Mouse (Mus musculus) midbrain, postnatal 0 days (tissue): Measurements from ENCODE around the gene St5. TPM values are rescaled to one million over a fixed set of nuclear protein-coding genes. Genes with fewer than 3 reads are reported as not detected.

Experiments used
- ATAC-seq: fragments of 200-750 bp; cut with Nextera tagmentation; 2 replicates; pipeline ENCODE4 v1.8.0; 2017; ENCODE audit warnings: moderate number of reproducible peaks, mild to moderate bottlenecking, moderate TSS enrichment, moderate library complexity; ENCODE audit not compliant: low FRiP score
- DNase-seq: peaks from one replicate; pipeline ENCODE4 v3.0.0-alpha.2; 2015; ENCODE audit warnings: low spot score
- H3K27ac ChIP-seq: fragments of 300-500 bp; sonication (generic); 2 replicates; pipeline ENCODE4 v1.5.1; 2014; ENCODE audit warnings: low read depth, mild to moderate bottlenecking, low read length, mixed read lengths
- H3K27me3 ChIP-seq: fragments of 300-500 bp; sonication (generic); 2 replicates; pipeline ENCODE4 v1.6.1; 2014; ENCODE audit warnings: low read length, control low read depth, mixed read lengths; ENCODE audit not compliant: insufficient read depth
- H3K36me3 ChIP-seq: fragments of 300-500 bp; sonication (generic); 2 replicates; pipeline ENCODE4 v1.6.1; 2014; ENCODE audit warnings: low read length, control low read depth, mixed read lengths; ENCODE audit not compliant: insufficient read depth
- H3K4me1 ChIP-seq: fragments of 300-500 bp; sonication (generic); 2 replicates; pipeline ENCODE4 v1.6.1; 2014; ENCODE audit warnings: mild to moderate bottlenecking, control low read depth, antibody characterized with exemption, low read length, mixed read lengths; ENCODE audit not compliant: insufficient read depth
- H3K4me2 ChIP-seq: fragments of 300-500 bp; sonication (generic); 2 replicates; pipeline ENCODE4 v1.6.1; 2014; ENCODE audit warnings: low read depth, mild to moderate bottlenecking, low read length, mixed read lengths; ENCODE audit not compliant: poor library complexity, severe bottlenecking
- H3K4me3 ChIP-seq: fragments of 300-500 bp; sonication (generic); 2 replicates; pipeline ENCODE4 v1.5.1; 2014; ENCODE audit warnings: low read depth, mild to moderate bottlenecking, low read length, moderate library complexity
- H3K9ac ChIP-seq: fragments of 300-500 bp; sonication (generic); replicated peaks from 2 replicates; pipeline ENCODE4 v1.6.1; 2014; ENCODE audit warnings: mild to moderate bottlenecking, low read length, moderate library complexity, mixed read lengths; ENCODE audit not compliant: poor library complexity, severe bottlenecking
- H3K9me3 ChIP-seq: fragments of 300-500 bp; sonication (generic); 2 replicates; pipeline ENCODE4 v1.6.1; 2016; ENCODE audit warnings: low read length, control low read depth
- CTCF ChIP-seq: IDR thresholded peaks from 2 replicates; pipeline ENCODE4 v1.5.1; 2016; ENCODE audit warnings: antibody characterized with exemption, mild to moderate bottlenecking
- WGBS: fragments of 180-500 bp; shearing (Covaris S2); extraction: QIAGEN DNeasy Blood & Tissue Kit; methylation state at CpG from one replicate; pipeline ENCODE4 v1.1.7; 2014; 5-methylcytosine and 5-hydroxymethylcytosine counted together
- polyA plus RNA-seq: library from polyadenylated mRNA; unstranded; fragments of >200 nt; fragmentation: Nextera tagmentation; extraction: Ambion mirVana; gene quantifications from 2 replicates; pipeline ENCODE4 v1.2.1, GENCODE M21; 2015
- total RNA-seq: library from RNA; depleted of rRNA; stranded (reverse); fragments of >200 nt; gene quantifications from 2 replicates; pipeline ENCODE4 v1.2.3, GENCODE M21; 2014

Gene St5
- total and polyA plus RNA-seq, 2 experiments from 2014 or later, result 14.4 to 48.3 TPM

DNA sequence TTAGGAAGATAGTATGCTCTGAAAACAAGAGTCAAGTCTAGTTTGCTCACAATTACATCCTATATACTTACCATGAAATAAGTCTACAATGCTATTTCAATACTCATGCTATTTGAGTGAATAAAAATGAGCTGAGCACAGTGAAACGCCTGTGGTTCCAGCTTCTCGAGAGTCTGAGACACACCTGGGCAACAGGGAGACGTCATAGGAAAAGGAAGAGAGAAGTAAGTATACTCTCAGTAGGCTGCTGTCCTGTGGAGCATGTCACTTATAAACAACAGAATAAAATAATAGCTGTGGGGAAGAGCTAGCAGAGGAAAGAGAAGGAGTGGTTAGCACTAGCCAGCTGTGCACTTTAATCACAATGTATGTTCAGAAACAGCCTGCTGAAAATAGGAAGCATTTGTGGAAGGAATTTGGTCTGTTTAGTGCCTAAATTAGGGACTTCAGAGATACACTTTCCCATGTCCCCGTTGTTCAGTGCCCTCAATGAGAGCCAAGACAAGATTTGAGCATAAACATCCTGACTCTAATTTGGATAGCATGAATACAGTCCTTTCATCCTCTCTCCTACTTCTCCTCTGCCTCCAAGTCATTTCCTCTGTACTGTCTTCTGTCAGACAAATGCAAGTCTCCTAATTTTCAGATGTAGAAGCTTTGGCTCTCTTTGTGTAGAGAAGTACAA lies 28.3 kb downstream of the St5 start:
- Histone ChIP-seq H3K9ac (no peak overlapping the region), H3K36me3 (no peaks in the 10 kb centered on the region), H3K27me3 (no peaks in the 10 kb centered on the region), H3K9me3 (no peaks in the 10 kb centered on the region), H3K27ac (no peak overlapping the region), H3K4me1 (no peaks in the 10 kb centered on the region; the same call in 1 of the 2 replicates), H3K4me2 (no peak overlapping the region), H3K4me3 (no peak overlapping the region)
- ATAC-seq, result no peak
- 71% methylated on average over 4 of the region's 4 CpGs for WGBS
- no peak for DNase-seq
- TF ChIP-seq CTCF, result no peak

- TF ChIP-seq CTCF, result no peak
- Histone ChIP-seq H3K9me3 (no peaks in the 10 kb centered on the region), H3K27ac (peak overlapping the region; percentile 74), H3K4me3 (peak overlapping the region; percentile 64), H3K4me1 (no peaks in the 10 kb centered on the region; the same call in 1 of the 2 replicates), H3K27me3 (no peaks in the 10 kb centered on the region), H3K36me3 (no peaks in the 10 kb centered on the region), H3K4me2 (peak overlapping the region; percentile 94), H3K9ac (peak overlapping the region; percentile 69)
- ATAC-seq, result peak; percentile 88
- DNase-seq, result peak; percentile 85
- WGBS, result 1% methylated on average over 38 of the region's 44 CpGs
Measured at GRCm38 (mm10) chr7:109671581-109672471, 31.6 kb downstream of the St5 start.

- Histone ChIP-seq H3K36me3 (no peaks in the 10 kb centered on the region), H3K27me3 (no peaks in the 10 kb centered on the region), H3K4me3 (no peak overlapping the region), H3K9ac (no peak overlapping the region), H3K4me2 (no peak overlapping the region), H3K9me3 (no peaks in the 10 kb centered on the region), H3K4me1 (no peaks in the 10 kb centered on the region; the same call in 1 of the 2 replicates), H3K27ac (no peak overlapping the region)
- TF ChIP-seq CTCF, result no peak
- WGBS, result 92% methylated on average over 5 of the region's 5 CpGs
- ATAC-seq (no peak), DNase-seq (no peak)
Measured at GRCm38 (mm10) chr7:109669426-109670170, 33.8 kb downstream of the St5 start.

- H3K9me3 ChIP-seq, result no peaks in the 10 kb centered on the region
- H3K27me3 ChIP-seq, result no peaks in the 10 kb centered on the region
- DNase-seq, result no peak
- H3K4me2 ChIP-seq, result no peak overlapping the region
- no peaks in the 10 kb centered on the region; the same call in 1 of the 2 replicates for H3K4me1 ChIP-seq
- WGBS, result 63% methylated on average over 5 of the region's 5 CpGs
- no peak for TF ChIP-seq CTCF
- no peak for ATAC-seq
- H3K9ac ChIP-seq, result no peak overlapping the region
- H3K36me3 ChIP-seq, result no peaks in the 10 kb centered on the region
- no peak overlapping the region for H3K27ac ChIP-seq
- no peak overlapping the region for H3K4me3 ChIP-seq
Measured at GRCm38 (mm10) chr7:109666664-109667063, 36.7 kb downstream of the St5 start.

GRCm38 (mm10) chr7:109662626-109663025 lies 40.8 kb downstream of the St5 start:
- H3K36me3 ChIP-seq, result no peaks in the 10 kb centered on the region
- WGBS, result 75% methylated on average over 4 of the region's 4 CpGs
- TF ChIP-seq CTCF, result no peak

More at GRCm38 (mm10) chr7:109662626-109663025, 40.8 kb downstream of the St5 start:
- H3K27me3 ChIP-seq, result no peaks in the 10 kb centered on the region
- no peaks in the 10 kb centered on the region for H3K9me3 ChIP-seq
- ATAC-seq (no peak), DNase-seq (no peak)
- no peak overlapping the region for H3K27ac ChIP-seq
- no peaks in the 10 kb centered on the region for H3K4me1 ChIP-seq
- no peak overlapping the region for H3K4me2 ChIP-seq
- no peak overlapping the region for H3K4me3 ChIP-seq
- no peak overlapping the region for H3K9ac ChIP-seq
